Mouse (Mus musculus) gastrocnemius, adult 8-10 months (tissue): ENCODE data around the gene Clip2. TPM values are rescaled to one million over a fixed set of nuclear protein-coding genes. Genes with fewer than 3 reads are reported as not detected.
A peak's percentile ranks its signal among the peaks of the same experiment; 100 is the strongest.

Experiments
- DNase-seq, 2 experiments: peaks; one replicate each; pipeline ENCODE4 v3.0.0; 2022; ENCODE audit warnings: low spot score in 2 of 2
- total RNA-seq, 4 experiments: library from RNA; stranded (reverse); gene quantifications; 2 replicates each; pipeline ENCODE4 v1.2.4; 2022

Gene Clip2
- 1 to 10 TPM; 1.4 to 2.1 (median 1.9) TPM for total RNA-seq

DNA sequence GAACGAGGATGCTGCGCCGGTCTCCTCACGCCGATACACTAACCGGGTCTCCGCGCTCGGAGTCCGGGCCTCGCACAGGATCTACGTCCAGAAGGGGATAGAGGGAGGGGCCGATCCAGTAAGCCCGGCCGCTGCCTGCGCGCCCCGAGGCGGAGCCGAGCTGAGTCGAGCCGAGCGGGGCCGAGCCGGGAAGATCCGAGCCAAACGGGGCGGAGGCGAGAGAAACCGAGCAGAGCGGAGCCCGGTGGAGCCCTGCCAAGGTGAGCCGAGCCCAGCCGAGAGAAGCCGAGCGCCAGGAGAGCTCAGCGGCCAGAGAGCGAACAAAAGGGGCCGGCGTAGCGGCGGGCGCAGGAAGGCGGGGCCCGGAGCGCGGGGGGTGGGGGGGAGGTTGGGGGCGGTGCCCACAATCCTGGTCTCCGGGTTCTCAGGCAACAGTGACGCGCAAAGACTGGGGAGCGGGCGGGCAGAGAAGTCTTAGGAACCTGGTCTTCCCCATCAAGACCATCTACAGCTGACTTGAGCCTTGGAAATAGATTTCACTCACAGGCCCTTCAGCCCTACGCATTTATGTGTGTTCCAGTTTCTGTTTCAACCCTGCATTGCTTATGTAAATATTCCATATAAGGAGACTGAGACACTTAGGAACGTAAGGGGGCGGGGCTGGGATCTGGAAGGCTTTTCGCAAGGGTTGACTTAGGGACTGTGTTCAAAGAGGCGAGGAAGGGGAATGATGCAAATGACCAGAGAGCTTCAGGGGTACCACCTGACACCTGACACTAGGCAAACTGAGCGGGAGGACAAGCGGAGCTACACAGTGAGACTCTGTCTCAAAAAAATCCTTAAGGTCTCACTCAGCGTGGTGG, at the start of gene Clip2:
Clip2 (minus strand) TSS at position 325 of the 863 bp plus-strand sequence.
- DNase-seq: peak; percentile 93 to 98

- peak; percentile 22 to 33 for DNase-seq
These were observed 45.5 kb upstream of the Clip2 start for GRCm38 (mm10) chr5:134597711-134598110.

- no peak for DNase-seq
These were observed 40.9 kb upstream of the Clip2 start for GRCm38 (mm10) chr5:134593093-134593492.

- no peak for DNase-seq
These were observed 39.9 kb upstream of the Clip2 start for GRCm38 (mm10) chr5:134592026-134592581.

DNA sequence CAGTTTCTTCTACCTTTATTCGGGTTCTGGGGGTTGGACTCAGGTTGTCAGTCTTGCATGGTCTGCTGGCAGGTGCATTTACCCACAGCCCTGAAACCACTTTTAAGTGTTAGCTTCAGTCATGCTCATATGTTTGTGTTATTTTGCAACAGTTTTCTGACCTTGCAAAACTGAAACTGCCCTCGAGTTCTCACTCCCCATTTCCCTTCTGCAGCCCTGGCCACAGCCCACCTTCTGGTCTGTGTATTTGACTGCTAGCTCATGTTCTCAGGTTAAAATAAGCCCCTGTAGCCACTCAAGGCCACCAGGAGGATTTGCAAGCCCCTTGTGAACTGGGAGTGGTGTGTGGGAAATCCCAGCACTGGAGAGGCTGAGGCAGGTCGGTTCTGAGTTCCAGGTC, 37.7 kb upstream of the Clip2 start:
- no peak for DNase-seq

GRCm38 (mm10) chr5:134584798-134585197, 32.6 kb upstream of the Clip2 start:
- no peak for DNase-seq

GRCm38 (mm10) chr5:134583884-134584213, 31.6 kb upstream of the Clip2 start:
- no peak for DNase-seq

DNA sequence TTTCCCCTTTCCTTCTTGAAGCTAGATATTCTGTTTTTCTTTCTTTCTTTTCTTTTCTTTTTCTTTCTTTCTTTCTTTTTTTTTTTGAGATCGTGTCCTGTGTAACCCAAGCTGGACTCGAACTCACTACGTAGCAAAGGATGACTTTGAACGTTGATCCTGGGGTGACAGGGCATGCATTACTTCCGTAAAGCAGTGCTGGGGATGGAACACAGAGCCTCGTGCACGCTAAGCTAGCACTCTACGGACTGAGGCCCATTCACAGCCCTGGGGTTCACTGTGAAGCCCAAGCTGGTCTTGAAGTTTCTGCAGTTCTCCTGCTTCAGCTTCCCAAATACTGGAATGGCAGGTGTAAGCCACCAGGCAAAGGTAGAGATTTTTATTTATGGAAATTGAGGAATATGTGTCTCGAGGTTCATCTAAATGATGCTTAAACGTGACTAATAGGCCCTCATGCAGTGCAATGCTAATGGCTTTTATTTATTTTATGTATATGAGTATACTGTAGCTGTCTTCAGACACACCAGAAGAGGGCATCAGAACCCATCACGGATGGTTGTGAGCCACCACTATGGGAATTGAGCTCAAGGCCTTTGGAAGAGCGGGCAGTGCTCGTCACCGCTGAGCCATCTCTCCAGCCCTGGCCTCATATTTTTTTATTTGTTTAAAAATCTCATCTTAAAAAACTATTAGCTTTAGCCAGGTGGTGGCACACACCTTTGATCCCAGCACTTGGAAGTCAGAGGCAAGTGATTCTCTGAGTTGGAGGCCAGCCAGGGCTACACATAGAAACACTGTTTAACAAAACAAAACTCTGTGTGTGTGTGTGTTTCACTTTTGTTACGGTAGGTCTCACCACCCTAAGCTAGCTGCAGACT, 31.0 kb upstream of the Clip2 start:
- DNase-seq: no peak

- DNase-seq: peak; percentile 94 to 95
These were observed 30.1 kb upstream of the Clip2 start for GRCm38 (mm10) chr5:134582221-134582907.

- no peak for DNase-seq
These were observed 28.9 kb upstream of the Clip2 start, which contains the start of gene Rfc2 for GRCm38 (mm10) chr5:134581146-134581545. Gene Rfc2, plus strand, starts transcription at chr5:134581366.

- DNase-seq: no peak
These were observed 26.9 kb upstream of the Clip2 start for GRCm38 (mm10) chr5:134579135-134579534.

GRCm38 (mm10) chr5:134577534-134577933, 25.3 kb upstream of the Clip2 start:
- DNase-seq: no peak

DNA sequence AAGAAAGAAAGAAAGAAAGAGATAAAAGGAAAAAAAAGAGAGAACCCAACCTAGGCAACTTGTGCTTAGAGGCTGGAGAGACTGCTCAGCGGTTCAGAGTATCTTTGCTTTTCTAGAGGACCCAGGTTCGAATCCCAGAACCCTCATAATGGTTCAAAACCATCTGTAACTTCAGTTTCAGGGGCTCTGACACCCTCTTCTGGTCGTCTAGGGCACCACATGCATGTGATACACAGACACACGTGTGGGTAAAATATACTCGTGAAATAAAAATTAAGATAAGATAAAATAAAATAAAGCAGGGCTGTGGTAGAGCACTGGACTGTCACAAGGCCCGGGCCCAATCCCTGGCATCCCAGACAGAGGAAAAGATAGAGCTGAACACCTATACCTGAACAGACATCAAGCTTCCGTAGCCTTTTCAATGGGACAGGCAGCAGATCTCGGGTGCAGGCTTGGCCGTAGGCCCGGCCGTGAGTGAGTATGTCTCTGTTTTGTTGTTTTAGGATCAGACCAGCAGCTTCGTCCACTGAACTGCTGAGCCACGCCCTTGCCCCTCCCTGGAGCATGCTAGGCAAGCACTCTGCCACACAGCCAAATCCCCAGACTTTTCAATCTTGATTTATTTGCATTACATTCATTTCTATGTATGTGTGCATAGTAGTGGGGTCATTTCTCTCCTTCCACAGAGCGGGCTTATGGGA, 24.4 kb upstream of the Clip2 start:
- no peak for DNase-seq

- no peak for DNase-seq
These were observed 23.6 kb upstream of the Clip2 start for GRCm38 (mm10) chr5:134575833-134576232.

- DNase-seq: no peak
These were observed 20.4 kb upstream of the Clip2 start for GRCm38 (mm10) chr5:134572508-134573214.

- DNase-seq: no peak
These were observed 19.7 kb upstream of the Clip2 start for GRCm38 (mm10) chr5:134571730-134572507.

DNA sequence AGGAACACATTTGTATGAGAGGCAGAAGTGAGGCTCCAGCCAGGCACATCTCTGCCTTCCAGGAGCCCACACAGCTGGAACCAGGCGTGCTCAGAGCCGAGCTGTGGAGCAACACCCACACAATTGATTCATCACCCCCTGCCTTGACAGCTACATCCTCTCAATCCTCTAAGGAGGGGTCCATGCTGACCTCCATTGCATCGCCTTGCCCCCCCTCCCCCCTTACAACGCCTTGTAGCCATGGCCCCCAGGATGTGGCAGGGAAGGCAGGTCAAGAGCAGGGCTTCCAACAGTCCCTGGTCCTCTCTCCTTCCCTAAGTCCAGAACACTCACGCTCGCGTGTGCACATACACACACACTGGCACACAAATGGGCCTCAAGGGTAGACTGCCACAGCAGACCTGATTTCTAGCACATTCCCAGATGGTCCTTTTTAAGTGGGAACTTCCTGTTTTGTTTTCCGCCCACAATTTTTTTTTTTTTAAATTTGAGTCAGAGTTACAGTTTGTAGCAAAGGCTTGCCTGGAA, 16.8 kb upstream of the Clip2 start:
- no peak for DNase-seq

- DNase-seq: no peak
These were observed 15.8 kb upstream of the Clip2 start for GRCm38 (mm10) chr5:134568030-134568429.

DNA sequence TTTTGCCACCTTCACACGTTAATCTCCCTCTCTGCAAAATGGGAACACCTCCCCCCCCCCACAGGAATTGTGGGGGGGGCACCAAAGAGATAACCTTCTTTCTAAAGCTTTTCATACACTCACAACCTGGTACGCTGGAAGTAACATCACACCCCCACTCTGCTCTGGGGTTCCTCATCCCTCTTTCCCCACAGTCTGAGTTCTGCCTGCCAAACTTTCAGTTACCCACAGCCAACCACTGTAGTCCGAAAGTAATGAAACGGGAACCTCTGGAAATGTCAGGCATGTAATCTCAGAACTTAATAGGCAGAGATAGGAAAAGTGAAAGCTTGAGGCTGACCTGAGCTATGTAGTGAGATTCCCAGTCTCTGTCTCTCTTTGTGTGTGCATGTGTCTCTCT, 15.2 kb upstream of the Clip2 start:
- DNase-seq: no peak
